Mouse (Mus musculus) heart, postnatal 0 days (tissue): ENCODE data around the gene Tsacc. TPM values are rescaled to one million over a fixed set of nuclear protein-coding genes. Genes with fewer than 3 reads are reported as not detected.

Source experiments
- ATAC-seq: fragments of 200-750 bp; cut with Nextera tagmentation; 2 replicates; pipeline ENCODE4 v1.8.0; 2017; ENCODE audit warnings: low read depth, moderate number of reproducible peaks, moderate library complexity; ENCODE audit not compliant: insufficient read depth
- DNase-seq: peaks from one replicate; pipeline ENCODE4 v3.0.0-alpha.2; 2016; ENCODE audit warnings: low spot score
- H3K27ac ChIP-seq: fragments of 300-500 bp; sonication (generic); 2 replicates; pipeline ENCODE4 v1.5.1; 2014; ENCODE audit warnings: low read depth, mild to moderate bottlenecking
- H3K27me3 ChIP-seq: fragments of 300-500 bp; sonication (generic); 2 replicates; pipeline ENCODE4 v1.6.1; 2014; ENCODE audit warnings: low read length, mixed read lengths; ENCODE audit not compliant: control insufficient read depth, insufficient read depth
- H3K36me3 ChIP-seq: fragments of 300-500 bp; sonication (generic); replicated peaks from 2 replicates; pipeline ENCODE4 v1.6.1; 2014; ENCODE audit warnings: low read length, mixed read lengths; ENCODE audit not compliant: control insufficient read depth, insufficient read depth
- H3K4me1 ChIP-seq: fragments of 300-500 bp; sonication (generic); 2 replicates; pipeline ENCODE4 v1.6.1; 2014; ENCODE audit warnings: antibody characterized with exemption; ENCODE audit not compliant: control insufficient read depth, insufficient read depth
- H3K4me2 ChIP-seq: fragments of 300-500 bp; sonication (generic); 2 replicates; pipeline ENCODE4 v1.6.1; 2014; ENCODE audit warnings: low read depth, mild to moderate bottlenecking, low read length, moderate library complexity
- H3K4me3 ChIP-seq: fragments of 300-500 bp; sonication (generic); 2 replicates; pipeline ENCODE4 v1.5.1; 2014; ENCODE audit warnings: low read depth, low read length
- H3K9ac ChIP-seq: fragments of 300-500 bp; sonication (generic); replicated peaks from 2 replicates; pipeline ENCODE4 v1.6.1; 2014; ENCODE audit warnings: low read depth, low read length, mixed read lengths
- H3K9me3 ChIP-seq: fragments of 300-500 bp; sonication (generic); replicated peaks from 2 replicates; pipeline ENCODE4 v1.6.1; 2016; ENCODE audit warnings: low read length; ENCODE audit not compliant: control insufficient read depth
- CTCF ChIP-seq: IDR thresholded peaks from 2 replicates; pipeline ENCODE4 v1.5.1; 2016; ENCODE audit warnings: antibody characterized with exemption, control low read depth, low read depth
- EP300 ChIP-seq: IDR thresholded peaks from 2 replicates; pipeline ENCODE4 v1.6.1; 2016; ENCODE audit warnings: antibody characterized with exemption, low read depth
- WGBS: fragments of 180-500 bp; shearing (Covaris S2); extraction: QIAGEN DNeasy Blood & Tissue Kit; methylation state at CpG from one replicate; pipeline ENCODE4 v1.1.7; 2014; 5-methylcytosine and 5-hydroxymethylcytosine counted together
- polyA plus RNA-seq: library from polyadenylated mRNA; unstranded; fragments of >200 nt; fragmentation: Nextera tagmentation; extraction: Ambion mirVana; gene quantifications from 2 replicates; pipeline ENCODE4 v1.2.1, GENCODE M21; 2015
- total RNA-seq: library from RNA; depleted of rRNA; stranded (reverse); fragments of >200 nt; gene quantifications from 2 replicates; pipeline ENCODE4 v1.2.3, GENCODE M21; 2014; ENCODE audit warnings: low replicate concordance; rRNA removed

Gene Tsacc
- total RNA-seq (21.5 and 30.3 TPM in 2 replicates), polyA plus RNA-seq (14.3 and 16.7 TPM in 2 replicates)

DNA sequence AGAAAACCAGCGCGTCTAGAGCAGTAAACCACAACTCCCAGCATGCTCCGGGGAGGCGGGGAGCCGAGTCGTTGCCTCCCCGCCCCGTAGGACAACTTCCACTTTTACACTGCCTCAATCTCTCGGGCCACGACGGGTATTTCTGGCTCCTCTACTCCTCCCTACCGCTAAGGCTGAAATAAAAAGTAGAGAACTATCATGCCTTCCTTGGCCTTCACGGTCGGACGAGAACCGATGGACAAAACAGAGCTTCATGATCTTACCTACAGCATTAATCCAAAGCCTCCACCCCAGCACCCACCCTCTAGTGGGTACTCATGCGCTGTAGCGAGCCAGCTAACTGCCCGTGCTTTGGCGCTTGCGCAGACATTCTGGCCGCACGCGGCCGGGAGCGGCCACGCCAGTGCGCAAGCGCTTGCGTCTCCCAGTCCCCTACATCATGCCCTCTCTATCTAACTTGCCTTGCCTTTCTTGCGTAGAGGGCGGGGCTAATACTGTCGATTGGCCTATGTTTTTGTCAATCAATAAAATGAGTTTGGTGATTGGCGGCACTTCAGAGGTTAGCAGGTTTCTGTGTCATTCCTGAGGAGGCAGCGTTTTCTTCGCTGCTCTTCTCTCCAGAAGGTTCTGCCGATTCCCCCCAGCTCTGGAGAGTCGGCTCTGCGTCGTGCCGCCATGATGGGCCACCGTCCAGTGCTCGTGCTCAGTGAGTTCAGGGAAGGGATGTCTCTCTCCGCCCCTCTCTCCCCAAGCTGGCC lies at the start of gene Tsacc, which contains the start of gene Cct3:
Tsacc (minus strand) TSS at position 439 of the 758 bp plus-strand sequence.
Cct3 (plus strand) TSS at position 556 of the 758 bp plus-strand sequence.
- Histone ChIP-seq H3K36me3 (peaks cover 23% of the 10 kb centered on the region), H3K27ac (peak within 1 kb of the TSS; percentile 95), H3K9me3 (no peaks in the 10 kb centered on the region), H3K4me3 (peak within 1 kb of the TSS; percentile 89), H3K4me1 (peaks cover 17% of the 10 kb centered on the region), H3K27me3 (no peaks in the 10 kb centered on the region), H3K9ac (peak within 1 kb of the TSS; percentile 78), H3K4me2 (peak within 1 kb of the TSS; percentile 76)
- ATAC-seq (peak; percentile 98), DNase-seq (peak; percentile 99)
- under 1% methylated on average over 44 of the region's 44 CpGs for WGBS
- TF ChIP-seq EP300 (peak; percentile 47; the same call in 1 of the 2 replicates), CTCF (peak; percentile 22; the same call in 1 of the 2 replicates)

DNA sequence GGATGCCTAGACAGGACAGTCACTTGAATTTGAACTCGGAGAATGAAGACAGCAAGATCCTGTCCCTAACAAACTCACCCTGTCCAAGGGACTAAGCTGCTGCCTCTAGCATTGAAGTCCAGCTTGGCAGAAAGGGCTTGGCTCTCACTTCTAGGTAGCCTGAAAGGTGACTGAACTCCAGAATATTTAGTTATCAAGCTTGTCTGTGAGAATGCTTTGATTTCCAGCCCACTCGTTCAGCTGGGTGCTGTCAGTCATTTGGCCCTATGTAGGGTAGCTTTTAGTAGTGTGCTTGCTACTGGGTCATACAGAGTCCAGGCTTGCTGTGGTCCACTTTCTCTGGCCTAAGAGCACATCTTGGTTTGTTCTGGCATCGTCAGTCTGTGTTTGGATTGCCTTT lies 42.2 kb upstream of the Tsacc start:
- Histone ChIP-seq H3K9me3 (no peaks in the 10 kb centered on the region), H3K36me3 (peaks cover 29% of the 10 kb centered on the region), H3K4me3 (no peak overlapping the region), H3K27ac (peak overlapping the region; percentile 8; the same call in 1 of the 2 replicates), H3K4me1 (peaks cover 17% of the 10 kb centered on the region), H3K9ac (no peak overlapping the region), H3K4me2 (no peak overlapping the region), H3K27me3 (no peaks in the 10 kb centered on the region)
- WGBS = 62% methylated on average over 3 of the region's 3 CpGs
- DNase-seq (no peak), ATAC-seq (no peak)
- TF ChIP-seq CTCF (no peak), EP300 (no peak)

DNA sequence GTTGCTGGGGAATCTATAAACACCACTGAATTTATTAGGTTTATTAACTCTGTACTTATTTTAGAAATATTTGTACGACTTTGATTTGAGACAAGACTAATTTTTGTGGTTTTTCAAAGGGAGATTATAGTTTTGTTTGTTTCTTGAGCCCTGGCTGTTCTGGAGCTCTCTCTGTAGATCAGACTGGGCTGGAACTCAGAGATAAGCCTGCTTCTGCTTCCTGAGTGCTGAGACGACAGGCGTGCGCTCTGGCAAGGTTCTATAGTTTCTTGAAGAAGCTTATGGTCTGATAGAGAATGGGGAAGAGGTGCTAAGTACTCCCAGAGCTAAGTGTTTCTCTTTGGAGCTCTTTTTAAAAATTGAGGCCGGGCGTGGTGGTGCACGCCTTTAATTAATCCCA lies 41.5 kb upstream of the Tsacc start:
- no peak overlapping the region for H3K4me3 ChIP-seq
- WGBS = 78% methylated on average over 7 of the region's 7 CpGs
- peaks cover 22% of the 10 kb centered on the region for H3K36me3 ChIP-seq
- no peak overlapping the region for H3K9ac ChIP-seq
- ATAC-seq = no peak
- no peak overlapping the region for H3K4me2 ChIP-seq
- TF ChIP-seq CTCF (no peak), EP300 (no peak)
- no peak overlapping the region for H3K27ac ChIP-seq
- DNase-seq = no peak
- no peaks in the 10 kb centered on the region for H3K27me3 ChIP-seq
- no peaks in the 10 kb centered on the region for H3K9me3 ChIP-seq
- peaks cover 17% of the 10 kb centered on the region for H3K4me1 ChIP-seq

DNA sequence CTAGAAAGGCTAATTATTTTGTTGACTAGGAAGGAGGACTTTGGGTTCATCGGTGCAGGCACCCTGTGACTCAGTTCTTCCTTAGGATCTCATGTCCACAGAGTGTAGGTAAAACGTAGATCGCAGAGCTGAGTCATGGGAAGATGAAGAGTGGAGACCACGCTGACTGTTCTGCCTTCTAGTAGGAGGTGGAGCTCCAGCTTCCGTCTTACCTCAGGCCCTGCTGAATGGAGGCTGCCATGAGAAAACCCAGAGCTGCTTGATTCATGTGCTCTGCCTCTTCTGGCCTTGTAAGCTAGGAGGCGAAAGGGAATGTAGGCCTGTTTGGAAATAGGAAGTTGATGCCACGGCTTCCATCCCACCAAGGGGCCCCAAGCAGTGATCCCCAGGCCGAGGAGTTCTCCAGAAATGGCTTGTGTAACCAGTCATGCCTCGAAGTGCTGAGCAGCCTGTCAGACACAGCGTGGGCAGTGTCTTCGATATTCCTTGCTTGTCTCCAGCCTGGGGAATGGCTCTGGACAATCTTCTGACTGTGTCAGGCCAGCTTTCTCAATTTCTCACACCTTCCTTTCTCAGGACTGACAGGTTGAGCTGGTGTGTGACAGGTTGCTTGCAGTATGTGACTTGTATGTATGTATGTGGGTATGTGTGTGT lies 40.7 kb upstream of the Tsacc start:
- H3K36me3 ChIP-seq = peaks cover 14% of the 10 kb centered on the region
- H3K27ac ChIP-seq = peak overlapping the region; percentile 98
- peak overlapping the region; percentile 96 for H3K4me3 ChIP-seq
- no peaks in the 10 kb centered on the region for H3K9me3 ChIP-seq
- H3K27me3 ChIP-seq = no peaks in the 10 kb centered on the region
- ATAC-seq = no peak
- H3K4me2 ChIP-seq = peak overlapping the region; percentile 86
- peak; percentile 8 for DNase-seq
- H3K9ac ChIP-seq = peak overlapping the region; percentile 44
- TF ChIP-seq EP300 = no peak
- TF ChIP-seq CTCF = no peak
- WGBS = 40% methylated on average over 11 of the region's 11 CpGs
- H3K4me1 ChIP-seq = peaks cover 17% of the 10 kb centered on the region

DNA sequence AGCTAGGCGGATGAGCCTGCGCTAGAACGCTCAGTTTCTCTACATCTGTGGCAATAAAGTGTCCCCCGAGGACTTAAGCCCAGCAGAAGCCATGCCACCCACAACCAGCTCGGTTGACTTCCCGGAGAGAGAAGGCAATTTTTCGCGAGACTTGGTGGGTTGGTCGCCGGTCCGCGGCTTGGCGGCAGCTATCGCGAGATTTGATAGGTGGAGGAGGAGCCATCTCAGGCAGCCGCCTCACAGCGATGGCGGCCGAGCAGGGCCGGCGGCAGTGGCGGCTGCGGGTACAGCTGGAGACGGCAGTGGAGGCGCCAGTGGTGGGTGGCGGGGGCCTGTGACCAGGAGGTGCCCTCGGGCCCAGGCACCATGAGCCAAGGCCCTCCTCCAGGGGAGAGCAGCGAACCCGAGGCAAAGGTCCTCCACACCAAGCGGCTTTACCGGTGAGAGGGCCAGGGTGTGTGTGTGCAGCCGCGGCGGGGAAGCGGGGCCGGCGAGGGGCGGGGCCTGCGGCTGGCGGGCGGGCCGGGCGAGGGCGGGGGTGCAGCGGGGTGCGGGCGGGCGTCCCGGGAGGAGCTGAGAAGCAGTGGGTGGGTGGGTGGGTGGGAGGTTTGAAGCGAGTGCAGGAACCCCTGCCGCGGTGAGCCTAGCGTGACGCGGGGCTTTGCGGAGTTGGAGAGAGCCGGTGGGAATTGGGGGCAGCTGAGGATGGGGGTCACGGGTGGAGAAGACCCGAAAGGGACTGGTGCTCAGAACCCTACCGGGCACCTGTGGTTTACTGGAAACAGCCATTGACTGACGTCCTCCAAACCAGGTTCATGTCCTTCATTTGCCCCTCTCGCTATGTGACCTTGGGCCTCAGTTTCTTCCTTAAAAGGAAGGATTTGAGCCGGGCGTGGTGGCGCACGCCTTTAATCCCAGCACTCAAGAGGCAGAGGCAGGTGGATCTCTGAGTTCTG lies 39.5 kb upstream of the Tsacc start, which contains the start of the genes Tmem79 and Smg5:
Tmem79 (minus strand) TSS at position 91 of the 956 bp plus-strand sequence.
Smg5 (plus strand) TSS at position 203 of the 956 bp plus-strand sequence.
- DNase-seq (peak; percentile 95), ATAC-seq (peak; percentile 94)
- no peaks in the 10 kb centered on the region for H3K27me3 ChIP-seq
- peak within 1 kb of the TSS; percentile 98 for H3K27ac ChIP-seq
- H3K4me3 ChIP-seq = peak within 1 kb of the TSS; percentile 96
- peaks cover 17% of the 10 kb centered on the region for H3K4me1 ChIP-seq
- H3K36me3 ChIP-seq = peaks cover 5% of the 10 kb centered on the region; the same call in 1 of the 2 replicates
- TF ChIP-seq CTCF (no peak), EP300 (peak; percentile 89)
- no peaks in the 10 kb centered on the region for H3K9me3 ChIP-seq
- H3K4me2 ChIP-seq = peak within 1 kb of the TSS; percentile 86
- WGBS = 1% methylated on average over 64 of the region's 66 CpGs
- H3K9ac ChIP-seq = peak within 1 kb of the TSS; percentile 95
